Mouse (Mus musculus): ENCODE results near the gene Pus7l.
"Not testable (repeated sequence)": the region's sequence is repeated elsewhere in the genome, so short reads cannot be mapped to it uniquely, and the experiment has no call there.

The Pus7l gene

DNA sequence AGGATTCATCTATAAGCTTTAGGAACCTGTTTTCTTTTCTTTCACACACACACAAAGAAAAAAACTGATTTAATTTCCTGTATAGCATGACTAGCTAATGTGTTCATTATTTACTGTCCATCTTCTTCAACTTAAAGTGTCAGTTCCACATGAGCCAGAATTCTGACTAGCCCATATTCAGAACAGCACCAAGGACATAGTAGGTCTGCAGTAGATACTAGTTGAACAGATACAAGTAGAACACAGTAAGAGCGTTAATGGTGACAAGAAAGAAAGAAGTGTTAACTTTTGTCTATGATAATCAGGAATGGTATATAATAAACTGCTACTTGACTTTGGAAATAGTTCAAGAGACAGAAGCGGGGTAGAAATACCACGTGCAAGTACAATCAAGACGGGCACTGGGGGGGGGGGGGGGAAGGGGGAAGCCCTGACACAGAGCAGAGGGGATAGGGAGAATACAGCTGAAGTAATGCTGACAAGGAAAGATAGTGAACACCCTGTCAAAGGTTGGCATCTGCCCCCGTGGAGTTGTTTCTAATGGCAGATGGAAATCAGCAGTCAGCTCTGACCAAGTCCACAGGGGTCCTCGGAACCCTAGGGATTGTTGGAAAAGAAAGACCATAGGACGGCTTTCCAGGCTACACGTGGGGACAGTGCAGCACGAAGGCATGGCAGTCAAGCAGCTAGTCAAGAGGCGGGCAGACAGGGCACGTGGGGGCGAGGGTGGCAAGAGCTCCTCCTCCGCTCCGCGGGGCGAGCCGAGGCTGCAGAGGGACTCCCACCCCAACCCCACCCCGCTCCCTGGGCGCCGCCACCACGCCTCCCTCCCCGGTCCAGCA lies 559 bp downstream of the Pus7l start:
- no peak for DNase-seq (ENCODE audit: extremely low spot score, low read depth, low spot score)

DNA sequence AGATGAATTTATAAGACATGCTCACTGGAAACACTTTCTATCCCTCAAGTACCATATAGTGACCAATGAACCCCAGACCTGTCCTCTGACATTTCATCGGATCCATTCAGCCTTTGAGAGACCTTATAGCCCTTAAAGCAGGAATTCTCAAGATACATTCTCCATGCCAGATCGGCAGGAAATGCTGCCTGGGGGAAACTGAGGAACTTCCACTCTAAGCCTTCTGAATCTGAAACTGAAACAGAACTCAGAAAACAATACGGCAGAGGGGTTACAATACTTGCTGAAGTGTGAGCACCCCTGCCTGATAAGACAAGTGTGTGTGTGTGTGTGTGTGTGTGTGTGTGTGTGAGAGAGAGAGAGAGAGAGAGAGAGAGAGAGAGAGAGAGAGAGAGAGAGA lies 4.1 kb downstream of the Pus7l start:
- no peak for DNase-seq (ENCODE audit: extremely low spot score, low read depth, low spot score)

DNA sequence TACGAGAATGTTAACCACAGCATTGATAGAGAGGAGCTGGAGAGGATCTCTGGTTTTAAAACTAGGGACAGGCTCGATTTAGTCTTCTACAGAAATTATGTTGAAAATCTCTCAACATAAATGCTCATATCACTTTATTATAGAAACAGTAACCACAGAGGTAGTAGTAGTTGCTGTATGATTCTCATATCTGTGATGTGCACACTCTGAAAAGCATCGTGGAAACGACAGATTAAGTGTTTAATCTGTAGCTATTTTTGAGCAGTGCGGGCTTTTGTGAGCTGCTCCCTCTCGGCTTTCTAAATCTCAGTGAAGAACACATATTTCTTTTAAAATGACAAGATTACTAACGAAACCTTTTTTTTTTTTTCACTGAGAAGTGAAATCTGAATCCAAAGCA lies 7.8 kb downstream of the Pus7l start:
- DNase-seq (ENCODE audit: extremely low spot score, low read depth, low spot score) = no peak

DNA sequence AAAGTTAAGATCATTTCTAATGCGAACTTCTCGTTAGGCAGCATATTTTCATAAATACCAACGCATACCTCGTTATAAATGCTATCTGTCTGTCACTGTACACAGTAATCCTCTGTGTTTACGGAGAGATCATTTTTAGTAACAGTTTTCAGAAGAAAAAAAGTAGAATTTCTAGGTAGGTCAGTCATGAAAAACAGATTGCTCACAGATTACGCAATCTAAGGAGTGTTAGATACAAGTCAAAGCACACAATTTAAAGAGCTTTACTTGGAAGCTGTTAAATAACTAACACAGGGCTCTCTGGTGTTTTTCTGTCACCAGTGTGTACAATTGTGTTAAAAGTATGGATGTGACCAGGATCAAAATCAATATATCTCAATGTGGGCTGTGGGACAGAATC lies 10.4 kb downstream of the Pus7l start:
- no peak for DNase-seq (ENCODE audit: extremely low spot score, low read depth, low spot score)

DNA sequence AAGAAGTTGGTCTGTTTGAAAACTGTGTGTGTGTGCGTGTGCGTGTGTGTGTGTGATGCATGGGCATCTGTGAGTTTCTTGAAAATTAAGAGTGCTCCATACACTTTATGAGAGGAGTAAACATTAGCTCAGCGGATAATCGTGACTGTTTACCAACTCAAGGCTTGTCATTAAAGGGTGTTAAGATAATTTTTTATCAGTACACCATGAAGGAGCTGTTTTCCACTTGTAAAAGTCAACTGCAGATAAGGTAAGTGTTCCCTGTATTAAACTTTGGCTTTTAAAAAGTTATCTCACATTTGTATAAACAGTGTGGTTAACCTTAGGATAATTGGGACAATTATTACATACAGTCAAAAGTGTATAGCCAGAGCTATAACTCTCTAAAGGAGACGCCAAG lies 11.0 kb downstream of the Pus7l start:
- DNase-seq (ENCODE audit: extremely low spot score, low read depth, low spot score) = no peak

DNA sequence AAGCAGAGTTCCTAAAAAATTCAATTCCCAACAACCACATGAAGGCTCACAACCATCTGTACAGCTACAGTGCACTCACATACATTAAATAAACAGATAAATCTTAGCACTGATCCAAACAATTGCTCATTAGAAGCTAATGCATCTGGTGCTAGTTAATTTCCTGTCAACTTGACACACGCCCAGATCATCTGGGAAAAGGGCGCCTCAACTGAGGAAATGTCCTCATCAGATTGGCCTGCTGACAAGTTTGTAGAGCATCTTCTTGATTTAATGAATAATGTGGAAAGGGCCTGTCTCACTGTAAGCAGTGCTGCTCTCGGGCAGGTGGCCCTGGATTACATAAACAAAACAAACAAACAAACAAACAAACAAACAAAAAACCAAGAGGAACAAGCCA lies 12.8 kb downstream of the Pus7l start:
- no peak for DNase-seq (ENCODE audit: extremely low spot score, low read depth, low spot score)

DNA sequence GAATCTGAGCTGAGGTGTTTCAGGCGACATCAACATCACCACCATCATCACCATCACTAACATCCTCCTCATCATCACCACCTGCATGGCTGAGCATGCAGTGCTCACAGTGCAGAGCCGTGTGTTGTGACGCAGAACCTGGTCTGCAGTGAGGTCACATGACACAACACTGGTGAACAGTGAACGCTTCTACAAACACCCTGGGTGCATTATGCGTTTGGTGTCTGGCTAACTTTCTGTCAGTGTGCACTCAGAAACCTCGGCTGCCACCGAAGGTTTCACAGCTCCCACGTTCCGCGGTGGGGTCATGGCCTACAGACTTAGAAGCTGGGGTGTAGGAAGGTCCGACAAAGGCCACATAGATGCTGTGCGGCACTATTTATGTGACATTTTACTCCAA lies 18.4 kb downstream of the Pus7l start:
- no peak for DNase-seq (ENCODE audit: extremely low spot score, low read depth, low spot score)

DNA sequence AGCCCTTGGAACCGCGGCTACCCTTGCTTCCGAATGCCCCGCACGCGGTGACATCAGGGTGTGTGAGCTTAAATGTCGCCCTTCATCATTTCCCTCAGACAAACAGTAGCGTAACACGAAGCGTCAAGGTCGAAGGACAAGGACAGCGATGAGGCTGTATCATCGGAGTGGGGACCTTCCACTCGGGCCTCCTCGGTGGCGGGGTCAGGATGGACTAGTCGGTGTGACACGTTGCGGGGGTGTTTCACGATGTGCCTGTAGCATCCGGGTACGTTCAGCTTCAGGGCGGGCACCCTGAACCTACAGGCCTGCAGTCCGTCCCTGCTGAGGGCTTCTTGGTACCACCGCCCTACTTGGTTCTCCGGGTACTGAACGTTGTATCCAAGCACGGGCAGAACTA lies 20.1 kb downstream of the Pus7l start:
- DNase-seq (ENCODE audit: extremely low spot score, low read depth, low spot score) = no peak

DNA sequence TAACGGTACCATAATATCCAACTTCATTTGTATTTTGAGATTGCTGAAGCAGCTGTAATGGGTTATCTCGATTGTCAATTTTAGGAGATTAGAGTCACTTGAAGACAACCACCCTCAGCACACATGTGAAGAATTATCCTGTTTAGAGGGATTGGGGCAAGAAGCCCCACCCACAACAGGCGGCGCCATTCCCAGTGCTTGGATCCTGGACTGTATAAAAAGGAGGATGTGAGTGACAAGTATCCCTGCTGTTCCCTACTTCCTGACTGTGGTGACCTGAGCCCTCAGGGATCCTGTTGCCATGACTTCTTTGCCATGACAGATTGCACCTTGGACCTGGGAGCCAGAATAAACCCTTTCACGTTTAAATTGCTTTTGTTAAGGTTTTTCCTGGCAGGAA lies 22.4 kb downstream of the Pus7l start:
- DNase-seq (ENCODE audit: extremely low spot score, low read depth, low spot score) = no peak

DNA sequence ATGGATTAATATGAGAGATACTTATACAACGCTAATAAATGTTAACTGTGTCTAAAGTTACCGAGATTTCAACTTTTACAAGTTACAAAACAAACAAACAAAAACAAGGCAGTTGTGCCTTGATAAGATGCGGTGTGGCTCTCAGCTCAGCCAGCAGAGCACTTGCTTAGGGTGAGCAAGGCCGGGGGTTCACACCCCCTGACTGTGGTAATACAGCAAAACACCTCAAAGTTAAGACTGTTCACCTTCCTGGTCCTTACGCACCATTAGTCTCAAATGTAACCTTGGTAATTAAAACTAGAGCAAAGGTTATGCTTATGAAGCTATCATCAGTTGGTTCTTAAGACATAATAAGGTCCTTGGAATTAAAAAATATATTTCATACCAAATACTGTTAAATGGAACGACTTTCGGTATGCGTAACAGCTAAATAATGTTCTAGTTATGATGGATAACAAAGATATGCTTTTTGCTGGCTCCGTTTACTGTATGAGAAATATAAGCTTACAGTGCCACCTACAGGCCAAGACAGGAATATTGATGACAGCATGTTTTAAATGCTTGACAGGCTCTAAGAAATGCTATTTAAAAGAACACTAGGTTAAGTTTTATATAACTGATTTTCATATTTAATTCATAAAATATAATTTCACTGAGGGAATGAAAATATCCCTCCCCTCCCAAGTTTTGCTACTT lies 23.0 kb downstream of the Pus7l start:
- DNase-seq (ENCODE audit: extremely low spot score, low read depth, low spot score) = peak; percentile 78

DNA sequence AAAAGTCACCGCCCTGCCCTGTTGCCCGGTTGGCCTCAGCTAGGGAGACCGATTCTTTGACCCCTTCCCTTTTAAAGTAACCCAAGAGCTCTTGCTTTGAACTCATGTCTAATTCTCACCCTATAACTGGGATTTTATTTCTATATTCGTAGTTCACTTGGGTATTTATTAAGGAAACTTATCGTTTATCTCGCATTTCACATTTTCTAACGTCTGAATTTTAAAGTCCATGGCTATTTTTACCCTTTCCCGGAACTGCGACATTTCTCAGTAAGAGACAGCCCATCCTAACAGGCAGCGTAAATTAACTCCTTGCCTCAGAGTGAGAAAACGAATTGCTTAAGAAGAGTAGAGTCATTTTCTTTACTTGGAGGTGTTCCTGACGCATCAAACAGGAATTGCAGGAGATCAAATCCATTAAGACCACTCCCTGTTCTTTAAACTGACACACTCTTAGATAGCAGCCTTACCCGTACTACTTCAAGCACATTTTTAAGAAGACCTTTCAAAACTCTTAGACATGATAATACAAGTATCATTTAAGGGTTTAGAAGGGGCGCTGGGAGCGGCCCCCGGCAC lies 25.3 kb downstream of the Pus7l start:
- DNase-seq (ENCODE audit: extremely low spot score, low read depth, low spot score) = no peak

DNA sequence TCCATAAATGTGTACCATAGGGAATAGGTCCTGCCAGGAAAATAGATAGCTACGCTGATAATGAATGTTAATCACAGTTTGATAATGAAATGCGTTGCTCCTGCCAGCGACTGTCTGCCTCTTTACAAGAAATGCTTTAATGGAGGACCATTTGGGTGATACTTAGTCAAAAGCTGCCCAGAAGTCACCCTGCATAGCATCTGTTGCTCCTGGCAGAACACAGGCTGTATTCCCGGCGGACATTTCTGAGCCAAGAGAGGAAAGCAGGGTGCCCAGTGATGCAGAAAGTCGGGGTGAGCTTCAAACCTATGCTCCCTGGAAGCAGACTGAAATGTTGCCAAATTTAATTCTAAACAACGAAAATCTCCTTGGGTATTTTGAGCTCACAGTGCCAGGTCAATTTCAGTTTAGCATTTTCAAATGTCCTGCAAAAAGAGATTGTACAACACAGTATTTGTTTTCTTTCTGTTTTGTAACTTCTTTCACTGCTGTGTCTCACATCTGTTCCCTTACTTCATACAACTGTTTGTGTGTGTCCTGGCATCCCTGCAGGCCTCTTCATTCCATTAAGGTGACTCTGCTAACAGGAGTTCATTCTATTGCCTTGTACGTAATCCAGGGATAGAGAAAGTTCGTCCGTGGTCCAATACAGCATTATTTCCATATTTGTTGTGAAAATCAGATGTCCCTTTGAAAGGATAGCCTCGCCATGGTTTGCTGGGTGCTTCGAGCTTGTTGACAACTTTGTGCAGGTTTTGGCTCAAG lies 39.7 kb downstream of the Pus7l start:
- DNase-seq (ENCODE audit: extremely low spot score, low read depth, low spot score) = no peak

DNA sequence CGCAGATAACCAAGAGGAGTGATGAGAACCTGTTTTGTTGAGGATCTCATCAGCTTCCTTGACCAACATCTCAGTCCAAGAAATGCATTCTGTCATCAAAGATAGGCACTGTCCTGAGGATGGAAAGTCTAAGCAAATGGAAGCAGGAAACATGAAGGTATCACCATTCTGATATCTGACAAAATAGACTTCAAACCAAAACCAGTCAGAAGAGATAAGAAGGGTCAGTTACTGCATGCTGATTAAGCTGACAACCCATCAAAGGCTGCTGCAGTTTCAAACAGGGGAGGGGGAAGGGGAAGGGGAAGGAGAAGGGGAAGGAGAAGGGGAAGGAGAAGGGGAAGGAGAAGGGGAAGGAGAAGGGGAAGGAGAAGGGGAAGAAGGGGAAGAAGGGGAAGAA lies 44.1 kb downstream of the Pus7l start:
- no peak for DNase-seq (ENCODE audit: extremely low spot score, low read depth, low spot score)

DNA sequence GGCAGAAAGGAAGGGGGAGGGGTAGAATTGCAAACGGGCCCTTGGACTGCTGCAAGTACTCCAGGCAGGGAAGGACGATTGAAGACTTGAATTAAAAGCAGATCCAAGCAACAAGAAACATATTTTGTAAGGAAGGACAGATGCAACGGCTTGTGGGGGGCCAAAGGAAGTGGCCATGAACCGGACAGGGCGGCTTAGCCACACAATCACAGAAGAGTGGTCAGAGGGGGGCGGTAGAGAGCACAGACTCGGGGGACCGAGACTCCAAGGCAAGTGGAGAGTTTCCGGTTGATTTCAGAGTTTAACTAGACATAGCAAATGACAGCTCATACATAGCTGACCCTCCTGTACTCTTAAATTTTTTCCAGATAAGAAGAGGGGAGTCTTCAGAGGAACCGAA lies 47.4 kb downstream of the Pus7l start:
- no peak for DNase-seq (ENCODE audit: extremely low spot score, low read depth, low spot score)

DNA sequence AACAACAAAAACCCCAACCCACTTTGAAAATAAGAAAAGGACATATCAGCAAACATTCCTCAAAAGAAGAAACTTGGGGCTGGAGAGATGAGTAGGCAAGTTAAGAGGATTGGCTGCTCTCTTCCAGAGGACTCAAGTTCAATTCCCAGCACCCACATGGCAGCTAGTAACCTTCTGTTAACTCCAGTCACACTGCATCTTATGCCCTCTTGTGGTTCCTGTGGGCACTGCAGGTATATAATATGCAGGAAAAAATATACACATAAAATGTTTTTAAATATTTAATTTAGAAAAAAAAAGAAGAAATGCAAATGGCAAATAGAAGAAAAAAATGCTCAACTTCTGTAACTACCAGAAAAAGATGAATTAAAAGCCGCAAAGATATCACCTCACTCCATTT lies 48.9 kb downstream of the Pus7l start:
- no peak for DNase-seq (ENCODE audit: extremely low spot score, low read depth, low spot score)

DNA sequence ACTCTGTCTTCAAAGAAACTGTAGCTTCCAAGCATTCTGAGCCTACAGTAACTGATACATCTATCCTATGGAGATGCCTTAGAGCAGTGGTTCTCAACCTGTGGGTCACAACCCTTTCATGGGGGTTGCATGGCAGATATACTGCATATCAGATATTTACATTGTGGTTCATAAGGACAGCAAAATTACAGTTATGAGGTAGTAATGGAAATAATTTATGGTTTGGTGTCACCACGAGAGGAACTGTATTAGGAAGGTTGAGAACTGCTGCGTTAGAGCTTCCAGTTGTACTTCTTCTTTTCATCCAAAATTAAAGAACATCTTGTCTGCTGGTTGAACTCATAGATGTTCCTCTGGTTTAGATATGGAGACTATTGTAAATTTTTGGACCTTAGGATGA lies 53.9 kb downstream of the Pus7l start:
- no peak for DNase-seq (ENCODE audit: extremely low spot score, low read depth, low spot score)

DNA sequence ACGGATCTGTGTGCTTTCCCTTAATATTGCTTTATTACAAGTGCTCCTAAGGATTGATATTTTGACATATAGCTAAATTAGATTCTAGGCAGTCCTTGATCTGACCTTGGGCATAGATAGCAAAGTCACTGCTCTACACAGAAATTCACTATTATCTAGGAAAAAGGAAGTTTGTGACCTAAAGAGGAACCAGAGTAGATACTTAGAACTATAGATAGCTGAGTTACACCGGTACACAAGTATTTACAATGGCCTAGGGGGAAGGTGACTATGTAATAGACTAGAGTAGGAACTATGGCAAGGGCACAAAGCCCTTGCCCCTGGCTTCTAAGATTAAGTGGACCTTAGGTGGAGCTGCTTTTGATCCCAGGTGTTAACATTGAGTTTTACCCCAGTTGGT lies 55.3 kb downstream of the Pus7l start:
- not testable (repeated sequence) for DNase-seq (ENCODE audit: extremely low spot score, low read depth, low spot score)

DNA sequence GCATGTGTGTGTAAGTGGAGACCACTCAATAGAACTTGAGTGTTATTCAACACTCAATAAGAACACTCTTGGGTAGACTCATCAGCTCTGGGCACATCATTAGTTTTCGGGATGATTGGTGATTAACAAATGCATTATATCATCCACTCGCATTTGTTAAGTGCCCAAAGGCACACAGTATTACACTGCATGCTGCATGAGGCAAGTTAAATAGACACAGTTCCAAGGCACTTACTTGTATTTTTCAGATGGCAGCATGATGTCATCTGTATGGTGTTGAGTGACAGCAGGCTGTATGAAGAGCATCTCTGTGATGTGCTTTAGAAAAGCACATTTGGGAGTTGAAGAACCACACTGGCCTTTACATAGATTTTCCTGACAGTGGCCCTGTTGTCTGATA lies 60.8 kb downstream of the Pus7l start:
- DNase-seq (ENCODE audit: extremely low spot score, low read depth, low spot score) = no peak

DNA sequence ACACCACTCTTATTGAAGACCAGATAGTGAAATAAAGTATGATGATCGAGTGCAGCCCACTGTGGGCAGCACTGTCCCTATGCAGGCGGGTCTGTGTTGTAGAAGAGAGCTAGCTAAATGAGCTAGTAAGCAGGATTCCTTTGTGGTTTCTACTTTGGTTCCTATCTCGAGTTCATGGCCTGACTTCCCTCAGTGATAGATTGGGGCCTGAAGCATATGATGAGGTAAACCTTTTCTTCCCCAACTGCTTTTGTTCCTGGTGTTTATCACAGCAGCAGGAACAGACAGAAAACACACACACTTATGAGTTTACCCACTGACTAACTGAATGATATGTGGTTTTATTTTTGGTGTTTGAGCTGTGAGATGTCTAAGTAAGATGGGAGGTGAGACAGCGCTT lies 62.6 kb downstream of the Pus7l start:
- no peak for DNase-seq (ENCODE audit: extremely low spot score, low read depth, low spot score)

DNA sequence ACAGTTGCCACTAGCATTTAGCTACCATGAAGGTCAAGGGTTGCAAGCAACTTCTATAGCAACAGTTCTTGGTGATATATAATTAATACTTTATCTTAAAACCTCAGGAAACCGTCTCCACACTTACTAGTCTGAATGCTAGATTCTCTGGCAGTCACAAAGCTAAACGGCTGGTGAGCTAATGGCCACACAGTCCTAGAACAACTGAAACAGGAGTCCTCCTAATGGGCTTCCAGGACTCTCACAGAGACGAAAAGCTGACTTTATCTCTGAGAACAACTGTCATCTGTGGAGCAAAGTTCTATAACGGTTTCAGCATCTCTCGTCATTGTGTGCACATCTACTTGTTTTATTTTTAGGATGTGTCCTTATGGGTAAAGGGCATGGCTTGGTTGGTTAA lies 63.1 kb downstream of the Pus7l start:
- DNase-seq (ENCODE audit: extremely low spot score, low read depth, low spot score) = no peak

DNA sequence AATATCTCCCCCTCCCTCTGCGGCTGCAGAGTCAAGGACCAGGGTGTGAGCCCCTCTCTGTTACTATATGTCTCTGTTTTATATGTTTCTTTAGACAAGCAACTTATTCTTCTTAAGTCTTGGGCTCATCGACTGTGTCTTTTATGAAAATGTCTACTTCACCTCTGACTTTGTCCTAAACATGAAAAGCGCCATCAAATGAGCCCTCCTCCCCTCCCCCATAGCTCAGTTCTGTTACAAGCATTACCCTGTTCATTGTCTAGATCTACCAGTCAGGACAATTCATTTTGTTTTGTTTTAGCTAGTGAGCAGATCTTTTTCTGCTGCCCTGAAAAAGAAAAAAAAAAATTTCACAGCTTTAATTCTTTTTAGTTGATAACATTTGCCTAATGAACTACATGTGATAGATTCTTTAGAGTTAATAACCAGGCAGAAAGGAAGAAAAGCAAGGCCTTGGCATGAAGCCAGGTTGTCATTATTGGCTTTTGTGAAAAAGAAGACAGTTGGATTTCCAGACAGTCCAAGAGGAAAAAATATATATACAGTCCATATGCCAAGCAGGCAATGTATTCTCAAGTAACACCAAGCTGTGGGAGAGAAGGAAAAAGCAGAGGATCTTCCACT lies 63.7 kb downstream of the Pus7l start:
- no peak for DNase-seq (ENCODE audit: extremely low spot score, low read depth, low spot score)
